Mouse (Mus musculus): ENCODE measurements around the gene Wipi1. TPM values are rescaled to one million over a fixed set of nuclear protein-coding genes. Genes with fewer than 3 reads are reported as not detected.

Gene Wipi1
- polyA plus RNA-seq, 1 experiment from 2014 or later: 17.6 TPM

Other genes starting within 250 kb of the Wipi1 start
- gene Gna13, start 249.1 kb downstream of the Wipi1 start, polyA plus RNA-seq (2015; fragmentation: Nextera tagmentation; extraction: Ambion mirVana): 19.4 and 19.9 TPM in 2 replicates
- gene 9930022D16Rik, start 198.1 kb downstream of the Wipi1 start, polyA plus RNA-seq (2015; fragmentation: Nextera tagmentation; extraction: Ambion mirVana): not detected in 2 replicates
- gene Amz2, start 186.0 kb downstream of the Wipi1 start, polyA plus RNA-seq (2015; fragmentation: Nextera tagmentation; extraction: Ambion mirVana): 52.8 and 54.2 TPM in 2 replicates
- gene Arsg, start 138.6 kb downstream of the Wipi1 start, polyA plus RNA-seq (2015; fragmentation: Nextera tagmentation; extraction: Ambion mirVana): 5.5 and 7.1 TPM in 2 replicates
- gene Slc16a6, start 138.4 kb downstream of the Wipi1 start, polyA plus RNA-seq (2015; fragmentation: Nextera tagmentation; extraction: Ambion mirVana): 5.6 and 5.8 TPM in 2 replicates
- 449 and 456 TPM in 2 replicates for gene Prkar1a, start 37.4 kb upstream of the Wipi1 start, polyA plus RNA-seq (2015; fragmentation: Nextera tagmentation; extraction: Ambion mirVana)
- 5.2 and 5.5 TPM in 2 replicates for gene Fam20a, start 110.3 kb upstream of the Wipi1 start, polyA plus RNA-seq (2015; fragmentation: Nextera tagmentation; extraction: Ambion mirVana)
- gene 1700012B07Rik, start 216.1 kb upstream of the Wipi1 start, polyA plus RNA-seq (2015; fragmentation: Nextera tagmentation; extraction: Ambion mirVana): not detected in 2 replicates

Data from hindbrain, embryonic 15.5 days (tissue).